Mouse (Mus musculus): ENCODE results near the gene Mrfap1. TPM values are rescaled to one million over a fixed set of nuclear protein-coding genes. Genes with fewer than 3 reads are reported as not detected.

Gene Mrfap1
- polyA plus RNA-seq, 1 experiment from 2014 or later: 279 TPM

- H3K36me3 ChIP-seq: peaks cover 9% of the 10 kb centered on the region; the same call in 1 of the 2 replicates
- WGBS: 4% methylated on average over 31 of the region's 31 CpGs
- H3K4me2 ChIP-seq: peak within 1 kb of the TSS; percentile 96
- H3K9me3 ChIP-seq: no peaks in the 10 kb centered on the region
- peak within 1 kb of the TSS; percentile 91 for H3K9ac ChIP-seq
- H3K4me1 ChIP-seq: peaks cover 17% of the 10 kb centered on the region
- no peak within 1 kb of the TSS for H3K27ac ChIP-seq (replicated peaks)
- H3K27me3 ChIP-seq (replicated peaks): peaks cover 15% of the 10 kb centered on the region; the same call in 1 of the 2 replicates
- peak within 1 kb of the TSS; percentile 92 for H3K4me3 ChIP-seq
- peak; percentile 77 for ATAC-seq (ENCODE audit: extremely low read depth, insufficient number of reproducible peaks, low FRiP score, low TSS enrichment)
Measured at GRCm38 (mm10) chr5:36748536-36749061, 48.0 kb downstream of the Mrfap1 start, which contains the start of gene Bloc1s4. TSS of gene Bloc1s4 (minus strand) at chr5:36748650.

- Histone ChIP-seq H3K36me3 (peaks cover 9% of the 10 kb centered on the region; the same call in 1 of the 2 replicates), H3K27me3 (replicated peaks) (peaks cover 9% of the 10 kb centered on the region; the same call in 1 of the 2 replicates), H3K9me3 (no peaks in the 10 kb centered on the region), H3K9ac (peak overlapping the region; percentile 91), H3K27ac (replicated peaks) (no peak overlapping the region), H3K4me3 (peak overlapping the region; percentile 92), H3K4me1 (peaks cover 17% of the 10 kb centered on the region), H3K4me2 (peak overlapping the region; percentile 96)
- ATAC-seq (ENCODE audit: extremely low read depth, insufficient number of reproducible peaks, low FRiP score, low TSS enrichment): peak; percentile 69
- 2% methylated on average over 76 of the region's 76 CpGs for WGBS
Measured at GRCm38 (mm10) chr5:36747794-36748535, 48.6 kb downstream of the Mrfap1 start.

GRCm38 (mm10) chr5:36747071-36747470 lies 49.5 kb downstream of the Mrfap1 start:
- Histone ChIP-seq H3K27ac (replicated peaks) (no peak overlapping the region), H3K9ac (peak overlapping the region; percentile 25), H3K4me3 (peak overlapping the region; percentile 92), H3K36me3 (peaks cover 9% of the 10 kb centered on the region; the same call in 1 of the 2 replicates), H3K9me3 (no peaks in the 10 kb centered on the region), H3K4me2 (peak overlapping the region; percentile 96), H3K4me1 (peaks cover 20% of the 10 kb centered on the region), H3K27me3 (replicated peaks) (peaks cover 5% of the 10 kb centered on the region; the same call in 1 of the 2 replicates)
- ATAC-seq (ENCODE audit: extremely low read depth, insufficient number of reproducible peaks, low FRiP score, low TSS enrichment): no peak
- 80% methylated on average over 7 of the region's 7 CpGs for WGBS

Other genes starting within 250 kb of the Mrfap1 start
- 15.3 and 15.7 TPM in 2 replicates for gene Tbc1d14, start 203.5 kb downstream of the Mrfap1 start, polyA plus RNA-seq (2015; fragmentation: Nextera tagmentation; extraction: Ambion mirVana)
- 20.3 and 22.5 TPM in 2 replicates for gene D5Ertd579e, start 100.7 kb downstream of the Mrfap1 start, polyA plus RNA-seq (2015; fragmentation: Nextera tagmentation; extraction: Ambion mirVana)
- 17.1 and 18.0 TPM in 2 replicates for gene Bloc1s4, start 48.1 kb downstream of the Mrfap1 start, polyA plus RNA-seq (2015; fragmentation: Nextera tagmentation; extraction: Ambion mirVana)
- 17.0 and 17.2 TPM in 2 replicates for gene Man2b2, start 33.9 kb upstream of the Mrfap1 start, polyA plus RNA-seq (2015; fragmentation: Nextera tagmentation; extraction: Ambion mirVana)
- 0.09 TPM in 2 replicates for gene Ppp2r2c, start 71.7 kb upstream of the Mrfap1 start, polyA plus RNA-seq (2015; fragmentation: Nextera tagmentation; extraction: Ambion mirVana)
- gene Wfs1, start 192.4 kb upstream of the Mrfap1 start, polyA plus RNA-seq (2015; fragmentation: Nextera tagmentation; extraction: Ambion mirVana): 23.1 and 23.9 TPM in 2 replicates